Mouse (Mus musculus) midbrain, embryonic 12.5 days (tissue): ENCODE data around the gene Scn4b. TPM values are rescaled to one million over a fixed set of nuclear protein-coding genes. Genes with fewer than 3 reads are reported as not detected.

Experiments used
- ATAC-seq: fragments of 200-750 bp; cut with Nextera tagmentation; 2 replicates; pipeline ENCODE4 v1.8.0; 2017; ENCODE audit warnings: low read depth, moderate TSS enrichment, moderate library complexity; ENCODE audit not compliant: low FRiP score
- H3K27ac ChIP-seq: fragments of 300-500 bp; sonication (generic); replicated peaks from 2 replicates; pipeline ENCODE4 v1.5.1; 2016; ENCODE audit warnings: mild to moderate bottlenecking
- H3K27me3 ChIP-seq: fragments of 300-500 bp; sonication (generic); 2 replicates; pipeline ENCODE4 v1.6.1; 2016; ENCODE audit warnings: mild to moderate bottlenecking
- H3K36me3 ChIP-seq: fragments of 300-500 bp; sonication (generic); 2 replicates; pipeline ENCODE4 v1.6.1; 2016
- H3K4me1 ChIP-seq: fragments of 300-500 bp; sonication (generic); 2 replicates; pipeline ENCODE4 v1.6.1; 2016
- H3K4me2 ChIP-seq: fragments of 300-500 bp; sonication (generic); replicated peaks from 2 replicates; pipeline ENCODE4 v1.6.1; 2016; ENCODE audit warnings: mild to moderate bottlenecking, moderate library complexity
- H3K4me3 ChIP-seq: fragments of 300-500 bp; sonication (generic); 2 replicates; pipeline ENCODE4 v1.5.1; 2016; ENCODE audit warnings: mild to moderate bottlenecking
- H3K9ac ChIP-seq: fragments of 300-500 bp; sonication (generic); replicated peaks from 2 replicates; pipeline ENCODE4 v1.6.1; 2016; ENCODE audit warnings: mild to moderate bottlenecking, moderate library complexity
- H3K9me3 ChIP-seq: fragments of 300-500 bp; sonication (generic); 2 replicates; pipeline ENCODE4 v1.6.1; 2016; ENCODE audit warnings: mild to moderate bottlenecking
- WGBS: fragments of 180-500 bp; shearing (Covaris S2); methylation state at CpG from one replicate; pipeline ENCODE4 v1.1.7; 2016; 5-methylcytosine and 5-hydroxymethylcytosine counted together
- polyA plus RNA-seq: library from polyadenylated mRNA; unstranded; fragments of >200 nt; fragmentation: Nextera tagmentation; extraction: Ambion mirVana; gene quantifications from 2 replicates; pipeline ENCODE4 v1.2.1, GENCODE M21; 2016

Gene Scn4b
- polyA plus RNA-seq, 1 experiment from 2014 or later = 0.15 TPM

DNA sequence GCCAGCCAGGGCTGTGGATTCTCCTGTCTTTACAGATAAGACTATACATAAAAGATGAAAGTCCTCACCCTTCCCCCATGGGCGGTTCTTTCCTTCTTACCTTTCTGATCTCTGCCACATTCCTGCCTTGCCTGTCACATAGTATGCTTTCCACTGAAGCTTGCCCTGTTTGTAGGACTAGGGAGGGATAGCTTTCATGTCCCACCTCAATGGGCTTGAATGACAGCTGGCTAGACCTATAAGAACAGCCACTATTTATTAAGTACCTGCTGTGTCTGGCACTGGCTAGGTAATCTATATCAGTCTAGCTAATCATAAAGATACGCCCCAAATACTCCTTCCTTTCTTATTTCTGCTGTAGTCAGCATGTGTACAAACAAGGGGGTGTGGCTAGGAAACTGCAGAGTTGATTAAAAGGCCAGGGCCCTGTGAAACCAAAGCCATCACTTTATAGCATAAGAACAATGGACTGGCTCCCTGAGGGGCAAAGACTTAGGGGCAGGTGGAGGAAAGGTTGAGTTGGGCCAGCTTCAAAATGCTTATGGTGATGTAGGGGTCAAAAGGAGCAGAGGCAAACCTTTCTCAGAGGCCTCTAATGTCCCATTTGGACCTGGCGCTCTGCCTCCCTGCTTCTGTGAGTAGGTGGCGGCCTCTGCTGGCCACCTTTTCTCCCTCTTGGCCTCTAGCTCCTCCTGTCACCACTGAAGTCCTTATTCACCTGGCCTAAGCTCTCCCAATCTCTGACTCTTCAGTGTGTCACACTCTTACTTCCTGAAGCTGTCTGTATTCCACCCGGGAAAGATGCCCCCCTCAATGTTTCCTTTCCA, 4.5 kb upstream of the Scn4b start:
- no peak overlapping the region for H3K4me2 ChIP-seq
- no peak overlapping the region for H3K9ac ChIP-seq
- no peak overlapping the region for H3K4me3 ChIP-seq
- no peak overlapping the region for H3K27ac ChIP-seq
- H3K27me3 ChIP-seq = peaks cover 63% of the 10 kb centered on the region
- no peaks in the 10 kb centered on the region for H3K9me3 ChIP-seq
- no peaks in the 10 kb centered on the region for H3K36me3 ChIP-seq
- ATAC-seq = no peak
- H3K4me1 ChIP-seq = peaks cover 14% of the 10 kb centered on the region
- 28% methylated on average over 5 of the region's 5 CpGs for WGBS

DNA sequence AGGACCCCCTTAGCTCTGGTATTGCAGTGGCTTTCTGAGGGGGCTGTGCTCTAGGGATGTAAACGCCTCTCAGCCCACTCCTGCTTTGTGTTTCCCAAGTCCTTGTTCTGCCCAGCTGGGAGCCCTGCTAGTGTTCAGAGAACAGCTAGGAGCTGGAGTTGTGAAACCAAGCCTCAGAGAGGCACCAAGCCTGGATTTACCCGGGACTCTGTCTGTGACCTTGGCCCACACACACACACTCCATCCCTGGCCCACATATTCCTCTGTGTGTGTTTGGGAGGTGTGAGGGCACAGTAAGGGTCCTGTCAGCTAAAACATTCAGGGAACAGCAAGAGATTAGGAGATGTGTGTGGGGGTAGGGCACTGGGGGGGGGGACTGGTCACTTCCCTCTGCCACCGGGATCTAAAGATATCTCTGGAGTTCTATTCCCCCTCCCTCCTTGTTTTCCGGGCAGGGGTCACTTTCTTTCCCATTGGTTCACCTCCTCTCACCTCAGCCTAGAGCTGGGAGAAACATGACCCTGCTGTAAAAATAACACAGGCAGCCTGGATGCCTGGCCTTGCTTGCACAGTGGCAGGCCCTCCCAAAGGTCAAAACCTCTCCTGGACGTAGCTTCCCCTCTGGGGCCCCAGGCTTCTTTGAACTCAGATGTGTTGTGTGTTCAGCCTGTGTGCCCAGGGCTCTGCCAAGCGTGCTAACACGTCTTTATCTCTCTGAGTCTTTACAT, 1.6 kb upstream of the Scn4b start:
- Histone ChIP-seq H3K9me3 (no peaks in the 10 kb centered on the region), H3K4me1 (peaks cover 23% of the 10 kb centered on the region), H3K36me3 (no peaks in the 10 kb centered on the region), H3K27me3 (peaks cover 92% of the 10 kb centered on the region), H3K27ac (no peak overlapping the region), H3K9ac (no peak overlapping the region), H3K4me3 (no peak overlapping the region), H3K4me2 (no peak overlapping the region)
- WGBS = 14% methylated on average over 7 of the region's 7 CpGs
- no peak for ATAC-seq

DNA sequence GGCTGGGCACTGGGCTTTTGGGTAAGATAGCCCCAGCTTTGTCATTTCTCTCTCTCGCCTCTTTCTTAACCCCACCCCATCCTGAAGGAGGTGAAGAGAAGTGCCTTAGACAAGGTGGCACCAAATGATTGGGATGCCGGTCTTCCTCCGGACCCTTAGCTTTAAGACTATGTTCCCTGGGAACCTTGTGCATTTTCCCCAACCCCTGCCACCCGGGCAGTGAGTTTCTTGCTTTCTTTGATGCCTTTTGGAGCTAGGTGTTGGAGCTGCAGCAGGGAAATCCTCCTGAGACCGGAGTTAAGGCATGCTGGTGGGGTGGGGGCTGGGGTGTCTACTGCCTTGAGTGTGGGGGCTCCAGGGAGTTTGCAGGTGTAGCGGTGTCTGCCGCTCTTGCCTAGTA, 887 bp downstream of the Scn4b start:
- peak overlapping the region; percentile 51 for H3K4me3 ChIP-seq
- 3% methylated on average over 7 of the region's 7 CpGs for WGBS
- H3K4me1 ChIP-seq = peaks cover 23% of the 10 kb centered on the region
- peak overlapping the region; percentile 86 for H3K4me2 ChIP-seq
- H3K27ac ChIP-seq = no peak overlapping the region
- no peaks in the 10 kb centered on the region for H3K36me3 ChIP-seq
- peaks cover 100% of the 10 kb centered on the region for H3K27me3 ChIP-seq
- no peak for ATAC-seq
- H3K9me3 ChIP-seq = no peaks in the 10 kb centered on the region
- H3K9ac ChIP-seq = peak overlapping the region; percentile 29; the same call in 1 of the 2 replicates

DNA sequence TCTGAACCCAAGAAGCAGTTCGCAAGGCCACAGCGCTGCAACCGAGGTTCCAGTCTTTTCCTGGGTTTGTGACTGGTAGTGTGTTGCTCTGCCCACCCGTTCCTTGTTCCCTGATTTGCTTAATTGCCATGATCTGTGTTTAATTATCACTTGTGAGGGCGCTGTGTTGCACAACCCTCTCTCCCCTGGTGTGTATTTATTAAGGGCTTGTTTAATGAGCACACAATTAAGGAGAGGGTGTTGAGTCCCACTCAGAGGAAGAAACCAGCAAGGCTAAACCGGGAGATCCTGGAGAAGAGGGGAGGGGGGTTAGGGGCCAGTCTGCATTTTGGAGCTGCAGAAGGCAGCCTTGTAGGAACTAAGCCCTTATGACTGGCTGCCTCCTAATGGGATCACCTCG, 2.8 kb downstream of the Scn4b start:
- H3K9ac ChIP-seq = no peak overlapping the region
- no peak overlapping the region for H3K4me2 ChIP-seq
- H3K4me1 ChIP-seq = peaks cover 29% of the 10 kb centered on the region
- H3K4me3 ChIP-seq = no peak overlapping the region
- 57% methylated on average over 7 of the region's 7 CpGs for WGBS
- H3K9me3 ChIP-seq = no peaks in the 10 kb centered on the region
- no peak overlapping the region for H3K27ac ChIP-seq
- H3K27me3 ChIP-seq = peaks cover 99% of the 10 kb centered on the region
- no peaks in the 10 kb centered on the region for H3K36me3 ChIP-seq
- no peak for ATAC-seq

DNA sequence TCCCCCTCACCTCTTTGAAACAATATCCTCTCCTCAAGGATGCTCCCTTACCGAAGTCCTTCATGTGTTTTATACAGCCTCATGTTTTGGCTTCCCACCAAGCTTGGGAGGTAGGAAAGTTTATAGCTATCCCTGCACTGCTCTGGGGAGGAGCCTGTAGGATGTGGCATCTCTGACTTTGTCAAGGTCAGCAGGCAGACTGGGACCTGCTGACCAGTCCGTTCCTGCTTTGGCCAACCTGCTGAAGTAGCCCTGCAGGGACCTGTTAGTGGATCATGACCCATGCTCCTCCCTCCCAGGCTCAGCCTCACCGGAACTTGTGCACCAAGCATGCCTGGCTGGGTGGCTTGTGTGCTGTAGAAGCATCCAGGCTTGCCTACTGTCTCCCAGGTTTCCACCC, 4.5 kb downstream of the Scn4b start:
- Histone ChIP-seq H3K36me3 (no peaks in the 10 kb centered on the region), H3K9ac (no peak overlapping the region), H3K27me3 (peaks cover 96% of the 10 kb centered on the region), H3K4me1 (peaks cover 25% of the 10 kb centered on the region), H3K27ac (no peak overlapping the region), H3K4me3 (no peak overlapping the region), H3K9me3 (no peaks in the 10 kb centered on the region), H3K4me2 (no peak overlapping the region)
- 68% methylated on average over 3 of the region's 3 CpGs for WGBS
- no peak for ATAC-seq

DNA sequence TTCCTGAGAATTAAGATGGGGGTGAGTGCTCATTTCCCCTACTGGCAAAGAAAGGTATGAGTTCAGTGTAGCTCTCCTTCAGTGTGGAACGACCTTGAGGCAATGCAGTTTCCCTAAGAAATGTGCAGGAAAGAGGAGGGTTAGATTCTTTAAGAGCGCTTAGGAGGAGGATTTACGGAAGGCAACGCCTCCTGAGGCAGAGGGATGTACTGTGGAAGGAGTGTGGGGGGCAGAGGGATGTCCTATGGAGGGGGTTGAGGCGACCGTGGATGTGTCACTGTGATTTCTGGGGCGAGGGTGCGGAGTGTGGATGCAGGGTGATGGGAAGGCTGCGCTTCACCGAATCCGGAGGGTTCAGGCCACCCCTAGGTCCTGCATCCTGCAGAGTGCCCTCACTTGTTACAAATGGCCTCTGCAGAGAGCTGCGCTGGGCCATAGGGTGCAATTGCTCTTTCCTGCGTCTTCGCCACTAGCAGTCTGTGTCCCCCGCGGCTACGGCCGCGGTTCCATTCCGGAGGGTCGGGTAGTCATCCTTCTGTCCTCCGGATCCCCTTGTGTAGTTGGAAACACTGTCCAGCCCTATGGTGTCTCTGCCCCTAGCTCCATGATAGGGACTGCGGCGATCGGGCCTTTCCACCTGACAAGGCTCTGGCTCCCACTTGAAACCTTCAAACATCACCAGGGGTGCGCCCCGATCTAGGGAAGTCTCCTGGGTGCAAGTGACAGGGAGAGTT, 7.5 kb downstream of the Scn4b start:
- WGBS = 2% methylated on average over 27 of the region's 27 CpGs
- Histone ChIP-seq H3K36me3 (no peaks in the 10 kb centered on the region), H3K4me2 (peak overlapping the region; percentile 75), H3K27ac (no peak overlapping the region), H3K9ac (peak overlapping the region; percentile 53), H3K4me3 (peak overlapping the region; percentile 40), H3K9me3 (no peaks in the 10 kb centered on the region), H3K27me3 (peaks cover 88% of the 10 kb centered on the region), H3K4me1 (peaks cover 13% of the 10 kb centered on the region)
- ATAC-seq = no peak

DNA sequence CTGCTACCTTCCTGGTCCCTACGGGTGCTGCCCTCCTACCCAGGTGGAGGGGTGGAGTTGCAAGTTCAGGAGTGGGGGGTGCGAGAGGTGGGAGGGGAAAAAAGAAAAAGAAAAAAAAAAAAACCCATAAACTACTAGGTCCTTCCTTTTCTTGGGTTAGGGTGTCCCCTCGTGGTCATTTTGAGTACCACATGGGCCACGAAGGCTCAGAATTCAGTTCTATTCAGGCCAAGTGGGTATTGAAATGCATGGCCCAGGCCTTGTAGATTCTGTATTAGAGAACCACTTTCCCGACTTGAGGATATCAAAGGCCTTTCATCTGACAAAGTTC, 8.0 kb downstream of the Scn4b start:
- peaks cover 84% of the 10 kb centered on the region for H3K27me3 ChIP-seq
- peak overlapping the region; percentile 75 for H3K4me2 ChIP-seq
- ATAC-seq = no peak
- H3K4me3 ChIP-seq = peak overlapping the region; percentile 40
- H3K4me1 ChIP-seq = peaks cover 11% of the 10 kb centered on the region
- H3K36me3 ChIP-seq = no peaks in the 10 kb centered on the region
- H3K9ac ChIP-seq = peak overlapping the region; percentile 53
- under 1% methylated on average over 5 of the region's 5 CpGs for whole genome bisulfite sequencing
- no peak overlapping the region for H3K27ac ChIP-seq
- no peaks in the 10 kb centered on the region for H3K9me3 ChIP-seq

DNA sequence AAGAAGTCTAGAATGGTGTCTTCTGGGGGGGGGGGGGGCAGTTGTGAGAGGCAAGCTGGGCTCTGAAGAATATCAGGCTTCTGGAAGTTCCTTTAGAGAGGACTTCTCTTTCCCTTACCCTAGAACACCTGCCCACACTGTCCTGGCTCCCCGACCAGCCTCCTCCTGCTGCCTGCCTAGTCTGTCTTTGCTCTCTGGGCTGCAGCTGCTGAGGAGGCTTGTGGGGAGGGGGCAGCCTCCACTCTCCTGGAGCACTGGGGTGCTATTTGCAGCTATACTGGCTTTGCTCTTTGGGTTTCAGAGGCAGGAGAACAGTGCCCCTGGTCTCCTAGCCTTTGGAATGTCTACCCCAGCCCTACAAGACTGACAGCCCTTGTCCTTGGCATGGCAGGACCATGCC, 12.7 kb downstream of the Scn4b start:
- Histone ChIP-seq H3K9me3 (no peaks in the 10 kb centered on the region), H3K4me3 (no peak overlapping the region), H3K4me1 (peaks cover 2% of the 10 kb centered on the region), H3K27me3 (peaks cover 43% of the 10 kb centered on the region), H3K27ac (no peak overlapping the region), H3K4me2 (no peak overlapping the region), H3K36me3 (no peaks in the 10 kb centered on the region), H3K9ac (no peak overlapping the region)
- ATAC-seq = no peak
- whole genome bisulfite sequencing = 67% methylated on average over 1 of the region's 1 CpGs

DNA sequence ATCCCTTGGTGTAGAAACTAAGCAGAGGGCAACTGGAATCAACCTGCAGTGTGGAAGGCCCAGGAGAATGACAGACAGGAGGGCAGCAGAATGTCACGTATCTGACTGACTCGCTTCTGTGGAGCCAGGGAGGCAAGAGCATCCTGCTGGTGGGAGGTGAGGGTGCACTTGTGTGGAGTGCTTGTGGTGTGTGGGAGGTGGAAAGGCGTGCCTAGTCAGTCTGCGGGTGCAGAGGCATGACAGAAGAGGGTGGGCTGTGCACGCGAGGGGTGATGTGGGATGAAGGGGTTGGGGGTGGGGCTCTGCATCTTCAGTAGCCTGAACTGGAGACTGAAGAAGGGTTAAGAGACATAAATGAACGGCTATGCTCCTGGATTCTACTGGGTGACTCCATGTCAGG, 15.2 kb downstream of the Scn4b start:
- 79% methylated on average over 7 of the region's 7 CpGs for WGBS
- H3K4me2 ChIP-seq = no peak overlapping the region
- H3K27me3 ChIP-seq = peaks cover 23% of the 10 kb centered on the region; the same call in 1 of the 2 replicates
- no peak overlapping the region for H3K27ac ChIP-seq
- no peaks in the 10 kb centered on the region for H3K9me3 ChIP-seq
- H3K36me3 ChIP-seq = no peaks in the 10 kb centered on the region
- no peak overlapping the region for H3K9ac ChIP-seq
- H3K4me1 ChIP-seq = no peaks in the 10 kb centered on the region
- no peak overlapping the region for H3K4me3 ChIP-seq
- ATAC-seq = no peak

DNA sequence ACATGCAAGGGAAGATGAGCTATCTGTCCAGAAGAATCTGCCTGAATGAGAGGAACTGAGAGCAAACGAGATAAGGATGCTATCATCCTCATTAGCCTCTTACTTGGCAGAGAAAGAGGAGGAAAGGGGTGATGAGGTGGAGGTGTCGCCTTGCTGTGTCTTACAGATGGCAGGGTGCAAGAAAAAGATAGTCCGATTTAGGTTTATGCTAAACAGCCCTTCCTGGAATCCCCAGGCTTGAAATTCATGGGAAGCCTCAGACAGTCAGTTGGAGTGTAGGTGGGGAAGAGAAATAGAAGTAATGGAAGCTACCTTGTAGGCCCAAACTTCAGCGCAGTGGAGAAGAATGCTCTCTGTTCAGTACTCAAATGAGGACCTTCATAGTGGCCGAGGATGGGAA, 29.7 kb downstream of the Scn4b start:
- Histone ChIP-seq H3K4me3 (no peak overlapping the region), H3K27me3 (no peaks in the 10 kb centered on the region), H3K9ac (no peak overlapping the region), H3K4me2 (no peak overlapping the region), H3K9me3 (peaks cover 3% of the 10 kb centered on the region; the same call in 1 of the 2 replicates), H3K27ac (no peak overlapping the region), H3K4me1 (no peaks in the 10 kb centered on the region), H3K36me3 (no peaks in the 10 kb centered on the region)
- no peak for ATAC-seq
- WGBS = 78% methylated on average over 5 of the region's 5 CpGs

DNA sequence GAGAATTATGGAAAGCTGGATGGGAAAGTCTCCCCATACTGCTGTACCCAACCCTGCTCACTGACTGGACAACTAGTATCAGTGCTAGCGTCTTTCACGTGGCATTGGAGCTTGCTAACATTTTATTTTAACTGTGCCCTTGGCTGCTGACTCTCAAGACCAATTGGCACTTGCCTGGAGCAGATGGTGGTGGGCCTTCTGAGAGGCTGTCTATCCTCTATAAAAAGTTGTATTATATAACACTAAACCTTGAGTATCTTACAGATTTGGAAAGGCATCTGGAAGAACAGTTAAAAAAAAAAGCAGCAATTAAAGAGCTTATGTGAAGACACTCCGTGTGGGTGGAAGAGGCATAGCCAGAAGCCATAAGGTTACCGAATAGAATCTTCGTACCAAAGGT, 32.0 kb downstream of the Scn4b start:
- WGBS = 95% methylated on average over 5 of the region's 5 CpGs
- Histone ChIP-seq H3K4me2 (no peak overlapping the region), H3K27me3 (no peaks in the 10 kb centered on the region), H3K27ac (no peak overlapping the region), H3K9me3 (peaks cover 3% of the 10 kb centered on the region; the same call in 1 of the 2 replicates), H3K4me3 (no peak overlapping the region), H3K4me1 (no peaks in the 10 kb centered on the region), H3K9ac (no peak overlapping the region), H3K36me3 (no peaks in the 10 kb centered on the region)
- ATAC-seq = no peak

DNA sequence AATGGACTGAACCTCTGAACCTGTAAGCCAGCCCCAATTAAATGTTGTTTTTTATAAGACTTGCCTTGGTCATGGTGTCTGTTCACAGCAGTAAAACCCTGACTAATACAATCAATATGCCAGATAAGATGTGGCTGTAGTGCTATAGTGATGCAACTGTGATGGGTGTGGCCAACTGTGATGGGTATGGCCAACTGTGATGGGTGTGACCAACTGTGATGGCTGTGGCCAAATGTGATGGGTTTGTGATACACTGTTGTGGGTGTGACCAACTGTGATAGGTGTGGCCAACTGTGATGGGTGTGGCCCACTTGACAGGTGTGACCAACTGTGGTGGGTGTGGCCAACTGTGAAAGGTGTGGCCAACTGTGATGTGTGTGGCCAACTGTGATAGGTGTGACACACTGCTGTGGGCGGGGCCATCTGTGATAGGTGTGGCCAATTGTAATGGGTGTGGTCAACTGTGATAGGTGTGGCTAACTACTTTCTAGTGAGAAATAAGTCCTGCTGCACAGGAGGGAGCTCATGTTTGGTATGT, 32.9 kb downstream of the Scn4b start:
- 75% methylated on average over 1 of the region's 1 CpGs for WGBS
- H3K4me1 ChIP-seq = no peaks in the 10 kb centered on the region
- no peaks in the 10 kb centered on the region for H3K27me3 ChIP-seq
- H3K36me3 ChIP-seq = no peaks in the 10 kb centered on the region
- peaks cover 3% of the 10 kb centered on the region; the same call in 1 of the 2 replicates for H3K9me3 ChIP-seq
- no peak overlapping the region for H3K27ac ChIP-seq
- H3K9ac ChIP-seq = no peak overlapping the region
- H3K4me2 ChIP-seq = no peak overlapping the region
- no peak overlapping the region for H3K4me3 ChIP-seq
- no peak for ATAC-seq
